Mouse (Mus musculus) liver, embryonic 14.5 days (tissue): ENCODE measurements at regions not wholly inside any gene's neighbourhood (a gene's known extent, or its start where the extent isn't known, plus 50 kb on each side); places are given as distances from the start of the nearest gene placed in this dataset.

ENCODE experiments used
- CTCF ChIP-seq: IDR thresholded peaks from 2 replicates; pipeline ENCODE4 v1.5.1; 2016; ENCODE audit warnings: antibody characterized with exemption, low read depth, control low read depth
- EP300 ChIP-seq: IDR thresholded peaks from 2 replicates; pipeline ENCODE4 v1.6.1; 2016; ENCODE audit warnings: antibody characterized with exemption, low read depth

GRCm38 (mm10) chr2:170288787-170289186, 138.9 kb downstream of the Bcas1 start:
- no peak for TF ChIP-seq CTCF
- TF ChIP-seq EP300 = no peak
